7 mouse cellular contexts compared by ENCODE assay signal in genomic region chr4:130791811-130792375, GRCm38 (mm10). TPM values are rescaled to one million over a fixed set of nuclear protein-coding genes. Genes with fewer than 3 reads are reported as not detected.
DNase-seq lines count a peak whose midpoint lies in the region; ATAC-seq and TF ChIP-seq lines count a peak whose summit lies in the region.

No protein-coding gene starts in this region.

- H3K9ac ChIP-seq in forebrain, embryonic 13.5 days: peak overlapping the region; percentile 96
- H3K9ac ChIP-seq in limb, embryonic 15.5 days: peak overlapping the region; percentile 76
- H3K9ac ChIP-seq in stomach, embryonic 14.5 days (replicated peaks; ENCODE audit: low read depth, low read length): peak overlapping the region; percentile 87

- DNase-seq in left cerebral cortex, adult 2 months (ENCODE audit: extremely low spot score in 1 of 2, low spot score in 2 of 2): peak in 1 of 2 experiments; percentile 53
- no peak for DNase-seq in left cerebral cortex, postnatal 36 days (ENCODE audit: low spot score in 2 of 2)
- peak; percentile 55 for DNase-seq in brain, embryonic 14.5 days (ENCODE audit: low read depth)
- no peak for DNase-seq in lung, postnatal 36 days

- no peak for TF ChIP-seq CTCF in left cerebral cortex, adult 2 months (IDR thresholded peaks at IDR 0.05)
- TF ChIP-seq CTCF in brain, embryonic 14.5 days (IDR thresholded peaks at IDR 0.05; ENCODE audit: borderline replicate concordance, extremely low read depth, insufficient read depth, insufficient read length): no peak

- no peaks in the 10 kb centered on the region for H3K9me3 ChIP-seq in forebrain, embryonic 13.5 days (replicated peaks)
- H3K9me3 ChIP-seq in limb, embryonic 15.5 days: no peaks in the 10 kb centered on the region
- no peaks in the 10 kb centered on the region for H3K9me3 ChIP-seq in stomach, embryonic 14.5 days (ENCODE audit: control insufficient read depth, low read depth, low read length)

- TF ChIP-seq POLR2A in brain, embryonic 14.5 days (IDR thresholded peaks at IDR 0.05; ENCODE audit: borderline replicate concordance, extremely low read depth, insufficient read depth, insufficient read length, poor library complexity, severe bottlenecking): no peak

- intact Hi-C loops in left cerebral cortex, adult 2 months (cut with DNase I): no loop called here
- intact Hi-C loops in left cerebral cortex, postnatal 36 days (cut with DNase I): loop anchor here (2.0 kb wide), 1 partner anchor 155 kb away; no protein-coding TSS in a partner anchor

- H3K27ac ChIP-seq in left cerebral cortex, adult 2 months: peak overlapping the region; percentile 87
- peak overlapping the region; percentile 81 for H3K27ac ChIP-seq in forebrain, embryonic 13.5 days
- H3K27ac ChIP-seq in limb, embryonic 15.5 days: 0 out of 2 replicates have a peak overlapping the region, but pooled peaks have one; percentile 14
- H3K27ac ChIP-seq in stomach, embryonic 14.5 days (ENCODE audit: low read length): no peak overlapping the region

- peak; percentile 50 for ATAC-seq in forebrain, embryonic 13.5 days
- no peak for ATAC-seq in limb, embryonic 15.5 days (ENCODE audit: insufficient number of reproducible peaks, low FRiP score, low TSS enrichment, low read depth)
- ATAC-seq in stomach, embryonic 14.5 days (ENCODE audit: insufficient number of reproducible peaks, insufficient read depth, low FRiP score, low read depth): peak; percentile 29; the same call in 1 of the 2 replicates

- peak overlapping the region; percentile 92 for H3K4me2 ChIP-seq in forebrain, embryonic 13.5 days
- peak overlapping the region; percentile 94 for H3K4me2 ChIP-seq in limb, embryonic 15.5 days
- H3K4me2 ChIP-seq in stomach, embryonic 14.5 days (replicated peaks; ENCODE audit: low read depth, low read length): peak overlapping the region; percentile 97

- no peaks in the 10 kb centered on the region for H3K36me3 ChIP-seq in forebrain, embryonic 13.5 days (ENCODE audit: poor library complexity, severe bottlenecking)
- H3K36me3 ChIP-seq in limb, embryonic 15.5 days: no peaks in the 10 kb centered on the region
- no peaks in the 10 kb centered on the region for H3K36me3 ChIP-seq in stomach, embryonic 14.5 days (ENCODE audit: control insufficient read depth, insufficient read depth, low read length)

- peaks cover 36% of the 10 kb centered on the region for H3K4me1 ChIP-seq in forebrain, embryonic 13.5 days
- peaks cover 42% of the 10 kb centered on the region for H3K4me1 ChIP-seq in limb, embryonic 15.5 days
- peaks cover 10% of the 10 kb centered on the region; the same call in 1 of the 2 replicates for H3K4me1 ChIP-seq in stomach, embryonic 14.5 days (ENCODE audit: control insufficient read depth, insufficient read depth, low read length)

- peak overlapping the region; percentile 89 for H3K4me3 ChIP-seq in left cerebral cortex, adult 2 months
- H3K4me3 ChIP-seq in forebrain, embryonic 13.5 days: peak overlapping the region; percentile 87
- H3K4me3 ChIP-seq in limb, embryonic 15.5 days: peak overlapping the region; percentile 66
- H3K4me3 ChIP-seq in stomach, embryonic 14.5 days (ENCODE audit: low read depth, low read length): peak overlapping the region; percentile 81

- WGBS in forebrain, embryonic 13.5 days: 3% methylated on average over 19 of the region's 19 CpGs
- WGBS in limb, embryonic 15.5 days: 6% methylated on average over 19 of the region's 19 CpGs
- 9% methylated on average over 17 of the region's 19 CpGs for WGBS in stomach, embryonic 14.5 days

- H3K27me3 ChIP-seq in forebrain, embryonic 13.5 days: peaks cover 29% of the 10 kb centered on the region
- H3K27me3 ChIP-seq in limb, embryonic 15.5 days: no peaks in the 10 kb centered on the region
- no peaks in the 10 kb centered on the region for H3K27me3 ChIP-seq in stomach, embryonic 14.5 days (ENCODE audit: control insufficient read depth, insufficient read depth, low read length)

RNA-seq across cellular contexts. Expression of gene Sdc3, which starts 0.4 kb away (rescaled TPM):
- 100 to 1,000 TPM; 136 to 167 TPM for total RNA-seq in left cerebral cortex, adult 2 months (2021)
- total RNA-seq in left cerebral cortex, postnatal 36 days (2021): 100 to 1,000 TPM; 156 to 161 TPM
- polyA plus RNA-seq in brain, embryonic 14.5 days (2012; rRNA removed): 137 and 275 TPM in 2 replicates
- 36.1 and 41.9 TPM in 2 replicates for polyA plus RNA-seq in forebrain, embryonic 13.5 days (2015; fragmentation: Nextera tagmentation; extraction: Ambion mirVana)
- polyA plus RNA-seq in limb, embryonic 15.5 days (2015; fragmentation: Nextera tagmentation; extraction: Ambion mirVana): 34.9 and 39.4 TPM in 2 replicates
- polyA plus RNA-seq in stomach, embryonic 14.5 days (2014; fragmentation: Nextera tagmentation; extraction: Ambion mirVana): 20.9 and 21.0 TPM in 2 replicates
